Comparison of ENCODE assay signal across 8 mouse cellular contexts in genomic region chr15:89315190-89315731, GRCm38 (mm10). TPM values are rescaled to one million over a fixed set of nuclear protein-coding genes. Genes with fewer than 3 reads are reported as not detected.
DNase-seq lines count a peak whose midpoint lies in the region; ATAC-seq and TF ChIP-seq lines count a peak whose summit lies in the region.

Gene Sbf1 (minus strand): TSS chr15:89315311.

- H3K4me2 ChIP-seq in forebrain, embryonic 12.5 days = peak within 1 kb of the TSS; percentile 92
- H3K4me2 ChIP-seq in heart, postnatal 0 days (ENCODE audit: low read depth, low read length) = peak within 1 kb of the TSS; percentile 93
- peak within 1 kb of the TSS; percentile 93 for H3K4me2 ChIP-seq in liver, embryonic 16.5 days (ENCODE audit: low read depth, low read length)
- H3K4me2 ChIP-seq in neural tube, embryonic 13.5 days = peak within 1 kb of the TSS; percentile 94

- H3K36me3 ChIP-seq in E14TG2a.4 (ENCODE audit: insufficient read depth, low read length) = no peaks in the 10 kb centered on the region
- no peaks in the 10 kb centered on the region for H3K36me3 ChIP-seq in forebrain, embryonic 12.5 days (replicated peaks)
- H3K36me3 ChIP-seq in heart, postnatal 0 days (replicated peaks; ENCODE audit: control insufficient read depth, insufficient read depth, low read length) = no peaks in the 10 kb centered on the region
- no peaks in the 10 kb centered on the region for H3K36me3 ChIP-seq in liver, embryonic 16.5 days (ENCODE audit: control insufficient read depth, insufficient read depth)
- no peaks in the 10 kb centered on the region for H3K36me3 ChIP-seq in neural tube, embryonic 13.5 days
- no peaks in the 10 kb centered on the region for H3K36me3 ChIP-seq in testis, adult 2 months (ENCODE audit: control insufficient read depth, insufficient read depth, low read length)

- DNase-seq in c-Kit-positive CD71-positive TER-119-positive erythroid progenitor cells, embryonic 14.5 days (ENCODE audit: low spot score) = peak; percentile 95
- DNase-seq in heart, postnatal 0 days (ENCODE audit: low spot score) = peak; percentile 98
- DNase-seq in kidney, postnatal 4 days = peak; percentile 98 to 99

- H3K9me3 ChIP-seq in E14TG2a.4 (ENCODE audit: low read length) = peaks cover 4% of the 10 kb centered on the region; the same call in 1 of the 2 replicates
- H3K9me3 ChIP-seq in forebrain, embryonic 12.5 days = no peaks in the 10 kb centered on the region
- no peaks in the 10 kb centered on the region for H3K9me3 ChIP-seq in heart, postnatal 0 days (replicated peaks; ENCODE audit: control insufficient read depth, low read length)
- no peaks in the 10 kb centered on the region for H3K9me3 ChIP-seq in liver, embryonic 16.5 days (replicated peaks; ENCODE audit: control insufficient read depth, low read length)
- H3K9me3 ChIP-seq in neural tube, embryonic 13.5 days = no peaks in the 10 kb centered on the region

- H3K4me3 ChIP-seq in E14TG2a.4 (replicated peaks; ENCODE audit: low read length) = peak within 1 kb of the TSS; percentile 100
- peak within 1 kb of the TSS; percentile 71 for H3K4me3 ChIP-seq in forebrain, embryonic 12.5 days (replicated peaks)
- peak within 1 kb of the TSS; percentile 72 for H3K4me3 ChIP-seq in heart, postnatal 0 days (ENCODE audit: low read depth, low read length)
- peak within 1 kb of the TSS; percentile 97 for H3K4me3 ChIP-seq in liver, embryonic 16.5 days (ENCODE audit: low read depth, low read length)
- peak within 1 kb of the TSS; percentile 98 for H3K4me3 ChIP-seq in neural tube, embryonic 13.5 days
- peak within 1 kb of the TSS; percentile 98 for H3K4me3 ChIP-seq in testis, adult 2 months (ENCODE audit: control insufficient read depth, low read depth, low read length)

- no peak for TF ChIP-seq CTCF in E14TG2a.4 (conservative IDR thresholded peaks at IDR 0.05; ENCODE audit: low read length)
- no peak for TF ChIP-seq CTCF in heart, postnatal 0 days (IDR thresholded peaks at IDR 0.05; ENCODE audit: low read depth)
- no peak for TF ChIP-seq CTCF in testis, adult 2 months (IDR thresholded peaks at IDR 0.05; ENCODE audit: control insufficient read depth, insufficient read depth, insufficient replicate concordance, low read depth, low read length)

- peak; percentile 100 for ATAC-seq in forebrain, embryonic 12.5 days (ENCODE audit: low FRiP score)
- ATAC-seq in heart, postnatal 0 days (ENCODE audit: insufficient read depth, low read depth) = peak; percentile 100
- peak; percentile 100 for ATAC-seq in liver, embryonic 16.5 days (ENCODE audit: low read depth)
- peak; percentile 100 for ATAC-seq in neural tube, embryonic 13.5 days (ENCODE audit: low read depth)

- peaks cover 33% of the 10 kb centered on the region for H3K4me1 ChIP-seq in E14TG2a.4 (replicated peaks; ENCODE audit: low read depth, low read length)
- peaks cover 30% of the 10 kb centered on the region for H3K4me1 ChIP-seq in forebrain, embryonic 12.5 days
- H3K4me1 ChIP-seq in heart, postnatal 0 days (ENCODE audit: control insufficient read depth, insufficient read depth) = peaks cover 19% of the 10 kb centered on the region
- H3K4me1 ChIP-seq in liver, embryonic 16.5 days (ENCODE audit: control insufficient read depth, low read depth, low read length) = peaks cover 36% of the 10 kb centered on the region
- peaks cover 48% of the 10 kb centered on the region for H3K4me1 ChIP-seq in neural tube, embryonic 13.5 days (replicated peaks)
- peaks cover 16% of the 10 kb centered on the region for H3K4me1 ChIP-seq in testis, adult 2 months (ENCODE audit: control insufficient read depth, insufficient read depth, low read length)

- under 1% methylated on average over 37 of the region's 37 CpGs for WGBS in forebrain, embryonic 12.5 days
- WGBS in heart, postnatal 0 days = under 1% methylated on average over 32 of the region's 37 CpGs
- under 1% methylated on average over 37 of the region's 37 CpGs for WGBS in liver, embryonic 16.5 days (ENCODE audit: insufficient replicate concordance)
- WGBS in neural tube, embryonic 13.5 days = 1% methylated on average over 37 of the region's 37 CpGs

- TF ChIP-seq POLR2A in testis, adult 2 months (IDR thresholded peaks at IDR 0.05; ENCODE audit: control insufficient read depth, low read depth, low read length) = peak; percentile 86

- no peak for TF ChIP-seq EP300 in heart, postnatal 0 days (IDR thresholded peaks at IDR 0.05; ENCODE audit: low read depth)

- H3K27me3 ChIP-seq in E14TG2a.4 (ENCODE audit: insufficient read depth, low read length) = no peaks in the 10 kb centered on the region
- no peaks in the 10 kb centered on the region for H3K27me3 ChIP-seq in forebrain, embryonic 12.5 days
- no peaks in the 10 kb centered on the region for H3K27me3 ChIP-seq in heart, postnatal 0 days (ENCODE audit: control insufficient read depth, insufficient read depth, low read length)
- no peaks in the 10 kb centered on the region for H3K27me3 ChIP-seq in liver, embryonic 16.5 days (ENCODE audit: control insufficient read depth, insufficient read depth, low read depth, low read length)
- H3K27me3 ChIP-seq in neural tube, embryonic 13.5 days = no peaks in the 10 kb centered on the region
- H3K27me3 ChIP-seq in testis, adult 2 months (ENCODE audit: control insufficient read depth, insufficient read depth, low read length) = no peaks in the 10 kb centered on the region

- H3K9ac ChIP-seq in forebrain, embryonic 12.5 days = peak within 1 kb of the TSS; percentile 83
- peak within 1 kb of the TSS; percentile 81 for H3K9ac ChIP-seq in heart, postnatal 0 days (replicated peaks; ENCODE audit: low read depth, low read length)
- peak within 1 kb of the TSS; percentile 96 for H3K9ac ChIP-seq in liver, embryonic 16.5 days (ENCODE audit: low read depth, low read length)
- H3K9ac ChIP-seq in neural tube, embryonic 13.5 days = peak within 1 kb of the TSS; percentile 90

- H3K27ac ChIP-seq in forebrain, embryonic 12.5 days = peak within 1 kb of the TSS; percentile 2; the same call in 1 of the 2 replicates
- peak within 1 kb of the TSS; percentile 79 for H3K27ac ChIP-seq in heart, postnatal 0 days (ENCODE audit: low read depth)
- peak within 1 kb of the TSS; percentile 59 for H3K27ac ChIP-seq in liver, embryonic 16.5 days (ENCODE audit: low read length)
- H3K27ac ChIP-seq in neural tube, embryonic 13.5 days (replicated peaks) = peak within 1 kb of the TSS; percentile 68
- peak within 1 kb of the TSS; percentile 93 for H3K27ac ChIP-seq in testis, adult 2 months (ENCODE audit: control insufficient read depth, insufficient read depth, low read depth, low read length)

RNA-seq across cellular contexts. Expression of gene Sbf1, which starts in this region (rescaled TPM):
- polyA plus RNA-seq in forebrain, embryonic 12.5 days (2016; fragmentation: Nextera tagmentation; extraction: Ambion mirVana) = 82.5 and 88.9 TPM in 2 replicates
- 113 and 147 TPM in 2 replicates for total RNA-seq in heart, postnatal 0 days (2014; rRNA removed; ENCODE audit: low replicate concordance)
- polyA plus RNA-seq in heart, postnatal 0 days (2015; fragmentation: Nextera tagmentation; extraction: Ambion mirVana) = 17.7 and 25.6 TPM in 2 replicates
- polyA plus RNA-seq in liver, embryonic 16.5 days (2015; fragmentation: Nextera tagmentation; extraction: Ambion mirVana) = 20.7 and 23.1 TPM in 2 replicates
- polyA plus RNA-seq in neural tube, embryonic 13.5 days (2015; fragmentation: Nextera tagmentation; extraction: Ambion mirVana) = 81.8 and 90.0 TPM in 2 replicates
- 157 and 170 TPM in 2 replicates for polyA plus RNA-seq in testis, adult 2 months (2012; rRNA removed)

Comparison
In these comparisons a context has a peak if more than half of its experiments do, and no peak if none do; other contexts are left out.
1. Peak in every context shown above with its lines: DNase-seq, ATAC-seq, H3K4me3 ChIP-seq and H3K27ac ChIP-seq.
2. H3K27ac ChIP-seq: peak in every context shown above with its lines; median percentile 93 in testis, adult 2 months; 79 in heart, postnatal 0 days; 68 in neural tube, embryonic 13.5 days; 59 in liver, embryonic 16.5 days; 2 in forebrain, embryonic 12.5 days.